Mouse (Mus musculus) liver, adult 2 months (tissue): Measurements from ENCODE around the gene Gstm5.

Experiments
- CTCF ChIP-seq: fragments of 200-500 bp; IDR thresholded peaks from 2 replicates; pipeline ENCODE4 v1.5.1; 2011; ENCODE audit warnings: low read depth, low read length, control low read depth
- POLR2A ChIP-seq: fragments of 200-500 bp; IDR thresholded peaks from 2 replicates; pipeline ENCODE4 v1.6.1; 2011; ENCODE audit warnings: low read length, control low read depth; ENCODE audit not compliant: insufficient read depth; ENCODE audit errors: extremely low read depth

DNA sequence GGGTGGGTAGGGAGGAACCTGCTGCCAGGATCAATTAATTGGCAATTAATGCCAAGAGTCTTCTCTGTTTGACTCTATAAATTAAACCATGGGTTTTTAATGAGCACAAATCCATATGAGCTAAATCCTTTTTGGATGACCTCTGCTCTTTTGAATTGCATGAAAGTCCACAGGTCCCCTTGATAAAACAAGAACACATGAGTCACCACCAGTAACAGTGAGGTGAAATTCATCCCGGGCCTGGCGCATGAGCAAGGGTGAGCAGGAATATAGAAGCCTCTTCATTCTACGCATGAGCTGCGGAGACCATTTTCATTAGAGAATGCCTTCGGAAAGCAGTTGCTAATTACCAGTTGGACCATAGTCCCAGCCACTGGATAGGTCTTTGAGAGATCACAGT lies 24.7 kb downstream of the Gstm5 start:
- no peak for TF ChIP-seq POLR2A
- TF ChIP-seq CTCF, result no peak
